Mouse (Mus musculus) MN1 (cell line): ENCODE results near the gene Cps1.

Experiments
- DNase-seq: peaks from one replicate; pipeline ENCODE4 v3.0.0-alpha.2; 2016; ENCODE audit warnings: low spot score

Cps1 gene

DNA sequence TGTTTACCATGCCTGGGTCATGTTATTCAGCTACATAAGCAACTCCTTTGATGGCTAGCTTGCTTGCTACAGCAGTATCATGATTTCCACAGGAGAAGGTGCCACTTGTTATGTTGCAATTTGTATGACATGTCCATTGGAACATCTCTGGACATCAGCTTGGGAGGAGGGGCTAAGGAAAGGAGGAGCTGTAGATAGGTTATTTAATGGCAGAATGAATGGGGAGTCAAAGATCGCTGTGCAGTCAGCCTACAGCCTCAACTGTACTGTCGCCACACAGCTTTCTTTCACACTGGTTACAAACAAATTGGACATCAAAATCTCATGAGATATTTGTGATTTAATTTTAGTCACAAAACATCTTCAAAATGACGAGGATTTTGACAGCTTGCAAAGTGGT is at the start of gene Cps1:
TSS of gene Cps1 (plus strand) at position 230 of the 400 bp plus-strand sequence.
- no peak for DNase-seq

DNA sequence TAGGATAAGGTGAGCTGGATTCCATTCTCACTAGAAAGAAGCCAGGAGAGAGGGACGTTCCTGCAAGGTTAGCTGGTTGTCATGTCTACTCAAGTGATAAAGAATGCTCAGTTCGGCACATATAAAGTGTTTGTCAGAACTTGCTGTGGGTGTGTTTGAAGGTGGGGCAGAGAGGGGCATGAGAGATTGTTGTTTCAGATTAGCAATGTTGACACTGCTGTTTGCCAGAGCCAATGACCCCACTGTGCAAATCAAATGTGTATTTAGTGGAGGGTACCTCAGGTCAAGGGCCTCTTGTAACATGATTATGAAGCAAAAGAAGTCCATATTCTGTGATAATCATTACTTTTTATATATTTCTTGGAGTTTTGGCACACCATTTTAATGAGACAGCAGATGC is 45.1 kb upstream of the Cps1 start:
- no peak for DNase-seq

DNA sequence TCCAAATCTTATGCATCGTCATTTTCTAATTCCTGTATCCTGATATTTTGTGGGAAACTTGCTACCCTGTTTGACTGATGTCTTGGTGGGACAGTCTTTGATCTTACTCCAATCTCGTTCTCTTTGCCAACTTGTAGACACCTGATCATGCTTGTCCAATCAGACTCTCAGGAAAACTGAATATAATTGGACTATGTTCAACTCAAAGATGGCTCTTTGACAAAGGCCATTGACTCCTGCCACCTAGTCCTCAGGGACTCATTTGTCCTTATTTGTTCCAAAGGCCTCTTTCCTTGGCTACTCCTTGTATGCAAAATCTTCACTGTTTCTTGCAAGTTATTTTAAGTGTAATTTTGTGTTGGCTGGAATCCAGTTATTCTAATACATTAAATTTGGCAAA is 44.2 kb upstream of the Cps1 start:
- no peak for DNase-seq

DNA sequence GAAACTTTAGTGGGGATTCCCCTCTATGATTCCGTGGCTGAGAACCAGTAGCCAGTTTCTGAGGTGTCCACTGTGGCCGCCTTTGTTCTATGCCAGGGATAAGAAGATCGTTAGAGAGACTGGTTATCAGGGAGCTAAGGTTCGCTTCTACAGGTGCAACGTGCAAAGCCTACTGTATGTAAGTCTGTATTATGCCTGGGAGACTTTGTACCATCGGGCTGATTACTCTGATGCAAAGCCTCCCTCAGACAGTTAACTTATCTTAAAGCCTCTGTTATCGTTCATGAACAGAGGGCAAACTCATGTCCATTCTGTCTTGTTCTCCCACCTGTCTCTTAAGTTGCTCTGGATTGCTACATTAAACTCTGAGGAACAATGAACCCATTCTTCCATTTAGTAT is 43.7 kb upstream of the Cps1 start:
- DNase-seq, result no peak

DNA sequence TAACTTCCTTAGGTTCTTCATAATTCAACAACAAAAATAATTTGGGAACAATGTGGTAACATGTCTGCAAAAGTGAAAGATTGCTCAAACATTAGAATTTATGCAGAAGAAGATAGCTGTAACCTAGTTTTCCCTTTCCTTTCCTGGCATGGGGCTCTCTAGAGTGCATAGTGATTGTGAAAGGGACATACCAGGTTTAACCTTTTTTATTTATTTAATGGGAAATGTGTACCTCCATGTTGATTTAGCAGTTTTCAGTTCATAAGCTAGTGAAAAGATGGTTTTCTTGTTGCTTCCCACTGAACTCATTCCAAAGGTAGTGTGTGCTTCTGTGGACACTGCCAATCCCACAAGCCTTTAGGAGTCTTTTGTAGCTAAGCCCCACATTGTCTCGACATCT is 30.4 kb upstream of the Cps1 start:
- no peak for DNase-seq

DNA sequence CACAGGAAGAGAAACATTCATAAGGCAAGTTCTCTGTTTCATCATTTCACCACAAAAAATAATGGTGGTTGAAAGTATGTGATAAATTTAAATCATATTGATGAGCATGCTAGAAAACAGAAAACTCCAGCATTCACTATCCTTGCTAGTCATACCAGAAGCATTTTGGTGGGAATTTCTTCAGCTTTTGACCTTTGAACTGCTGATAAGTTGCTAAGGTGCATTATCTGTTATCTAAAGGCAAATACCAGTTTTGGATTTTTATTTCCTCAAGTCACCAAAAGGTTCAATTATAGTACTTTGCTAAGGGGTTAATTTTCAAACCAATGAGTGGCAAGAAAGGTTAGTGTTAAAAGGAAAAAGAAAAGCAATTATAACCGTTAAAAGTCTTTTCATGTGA is 23.6 kb upstream of the Cps1 start:
- DNase-seq, result no peak

DNA sequence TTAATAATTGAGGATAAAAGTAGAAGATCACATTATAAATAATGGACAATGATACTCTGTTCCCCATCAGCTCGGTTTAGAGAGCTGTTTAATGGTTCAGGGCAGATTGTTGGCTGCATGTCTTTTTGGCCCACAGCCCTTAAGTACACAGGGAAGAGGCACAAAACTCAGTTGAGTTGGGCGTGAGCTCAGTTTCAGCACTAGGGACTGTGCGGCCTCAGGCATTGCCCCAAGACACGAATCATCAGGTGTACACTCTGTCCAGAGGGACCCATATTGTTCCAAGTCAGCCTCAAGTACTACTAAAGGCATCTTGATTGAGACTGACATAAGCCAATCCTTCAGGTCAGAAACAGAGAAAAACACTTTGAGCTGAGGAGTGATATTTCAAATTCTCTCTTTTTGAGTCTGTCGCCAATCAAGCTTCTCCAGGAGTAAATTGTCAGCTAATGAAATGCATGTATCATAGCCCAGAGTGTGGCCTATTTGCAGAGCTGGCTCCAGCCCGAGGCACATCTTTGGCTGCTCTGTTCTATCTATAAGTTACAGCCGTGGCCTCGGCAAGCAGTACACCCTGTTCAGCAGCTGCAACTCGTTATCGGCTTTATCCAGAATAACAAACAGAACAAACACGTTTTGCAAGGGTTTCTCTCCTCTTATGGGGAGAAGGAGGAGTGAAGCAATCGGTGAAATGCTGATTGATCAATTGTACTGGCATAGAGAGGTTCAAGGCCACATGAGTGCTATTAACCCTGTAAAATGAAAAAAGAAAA is 19.2 kb upstream of the Cps1 start:
- no peak for DNase-seq

DNA sequence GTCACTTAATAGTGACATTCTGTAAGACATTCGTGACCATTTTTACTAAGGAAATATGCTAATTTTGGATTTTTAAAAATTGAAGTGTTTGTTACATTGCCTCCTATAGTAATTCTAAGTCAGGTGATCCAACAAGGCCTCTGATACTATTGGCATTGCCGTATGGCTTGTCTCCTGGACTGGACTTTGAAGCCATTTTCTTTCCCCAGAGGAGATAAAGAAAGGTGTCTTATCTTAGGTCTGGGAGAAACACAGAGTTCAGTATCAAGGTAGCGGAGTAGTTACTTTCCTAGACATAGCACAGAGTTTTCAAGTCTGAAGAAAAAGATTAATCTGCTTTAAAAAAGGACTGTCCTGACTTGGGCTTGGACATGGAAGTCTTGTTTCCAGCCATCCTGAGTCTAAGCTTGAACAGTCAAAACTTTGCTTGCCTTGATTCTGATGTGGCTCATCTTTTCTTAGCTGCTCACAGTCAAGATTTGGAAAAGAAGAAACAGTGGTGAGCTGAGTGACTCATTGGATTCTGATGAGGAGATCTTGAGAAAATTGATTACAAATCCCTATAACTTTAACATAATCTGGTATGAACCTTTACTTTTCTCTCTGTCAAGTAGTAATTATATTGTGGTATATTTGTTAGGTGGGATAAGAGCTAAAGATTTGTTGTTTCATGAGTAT is 11.1 kb upstream of the Cps1 start:
- no peak for DNase-seq

DNA sequence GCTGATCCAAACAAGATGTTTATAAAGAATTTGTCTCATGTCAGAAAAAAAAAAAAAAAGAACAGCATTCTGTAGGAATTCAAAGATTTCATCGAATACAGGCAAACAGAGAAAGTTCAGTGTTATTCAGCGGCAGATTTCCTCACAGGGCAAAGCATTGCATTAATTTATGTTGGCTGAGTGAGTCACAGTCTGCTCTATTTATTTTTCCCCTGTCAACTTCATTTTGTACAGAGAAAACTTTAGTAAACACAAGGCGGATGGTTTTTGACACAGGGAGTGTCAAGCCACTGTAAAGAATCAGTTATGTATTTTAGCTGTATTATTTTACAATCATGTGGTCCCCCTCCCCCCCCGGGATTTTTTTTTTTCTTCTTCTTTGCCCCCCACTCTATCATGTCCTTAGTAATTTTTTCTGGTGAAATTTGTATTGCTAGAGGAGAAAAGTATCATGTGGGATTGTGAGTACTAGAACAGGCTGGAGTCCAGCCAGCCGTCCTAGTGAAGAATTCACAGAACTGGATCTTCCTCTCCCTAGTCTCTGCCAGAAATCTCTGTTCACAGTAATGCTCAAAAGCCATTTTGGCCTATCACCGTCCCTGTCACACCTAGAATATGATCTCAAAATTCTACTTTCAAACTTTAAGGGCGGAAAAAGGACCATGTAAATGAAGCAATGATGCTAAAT is 9.3 kb upstream of the Cps1 start:
- DNase-seq, result no peak

DNA sequence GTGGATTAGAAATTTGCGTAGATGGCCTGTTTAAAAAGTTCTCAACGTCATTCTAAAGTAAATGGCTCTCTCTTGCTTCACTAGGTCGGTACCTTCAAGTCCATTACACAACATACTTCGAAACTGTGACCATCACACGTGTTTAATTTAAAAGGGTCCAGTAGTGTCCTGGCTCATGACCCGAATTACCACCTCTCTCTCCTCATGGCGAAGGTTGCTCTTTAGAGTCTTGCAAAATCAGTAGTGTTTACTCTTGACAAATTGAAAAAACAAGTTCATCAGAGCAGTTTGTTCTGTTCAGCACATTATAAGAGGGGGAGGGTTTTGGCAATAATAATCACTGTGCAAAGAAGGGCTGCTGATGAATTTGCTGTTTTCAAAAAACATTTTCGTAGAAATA is 6.3 kb upstream of the Cps1 start:
- DNase-seq, result no peak

DNA sequence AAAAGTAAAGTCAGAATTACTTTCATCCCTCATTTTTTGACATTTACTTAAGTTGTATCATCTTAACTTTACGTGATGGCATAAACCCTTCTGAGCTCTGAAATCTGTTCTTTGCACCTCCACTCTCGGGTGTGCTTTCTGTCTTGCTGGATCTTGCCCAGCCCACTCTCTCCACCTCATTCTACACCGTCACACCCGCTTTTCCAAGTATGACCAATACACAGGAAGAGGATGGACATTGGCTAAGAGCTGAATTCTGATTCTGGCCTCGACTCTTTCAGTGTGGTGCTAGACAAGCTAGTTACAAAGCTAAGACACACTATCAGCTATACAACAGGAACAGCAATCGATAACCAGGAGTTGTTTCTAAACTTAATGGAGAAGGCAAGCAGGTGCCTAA is 5.0 kb upstream of the Cps1 start:
- no peak for DNase-seq

DNA sequence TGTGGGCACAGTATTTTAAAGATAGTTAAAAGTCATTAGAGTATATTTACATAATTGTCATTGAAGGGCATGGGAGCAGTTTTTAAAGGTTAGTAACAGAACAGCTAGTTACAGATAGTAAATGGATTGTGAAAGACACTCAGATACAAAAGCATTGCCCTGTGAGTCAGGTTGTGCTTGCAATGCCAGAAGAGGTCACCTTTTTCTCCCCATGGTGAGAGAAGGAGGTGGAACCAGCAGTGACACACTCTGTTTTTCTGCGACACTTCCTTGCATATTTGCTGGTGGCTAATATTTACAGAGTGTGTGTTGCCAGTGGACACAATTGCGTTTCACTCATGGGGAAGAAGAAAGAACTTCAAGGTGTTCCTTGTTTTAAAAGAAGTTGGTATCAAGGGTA is 2.6 kb downstream of the Cps1 start:
- no peak for DNase-seq

DNA sequence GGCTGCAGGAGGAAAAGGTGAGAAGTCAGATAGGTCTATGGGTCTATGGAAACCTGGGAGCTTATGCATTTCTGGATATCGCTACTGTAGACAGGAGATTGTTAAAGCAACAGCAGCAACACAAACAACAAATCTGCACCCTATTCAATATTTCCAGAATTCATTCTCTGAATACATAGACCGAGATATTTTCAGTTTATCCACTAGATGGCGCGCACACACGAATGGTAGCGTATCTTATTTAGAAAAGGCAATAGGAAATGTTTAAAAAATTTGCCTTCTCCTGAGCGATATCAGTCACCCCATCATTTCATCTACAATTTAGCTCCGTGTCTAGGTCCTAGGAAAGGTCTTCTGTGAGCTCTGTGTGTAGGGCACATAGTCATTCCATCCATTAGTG is 21.1 kb downstream of the Cps1 start:
- DNase-seq, result peak; percentile 20

DNA sequence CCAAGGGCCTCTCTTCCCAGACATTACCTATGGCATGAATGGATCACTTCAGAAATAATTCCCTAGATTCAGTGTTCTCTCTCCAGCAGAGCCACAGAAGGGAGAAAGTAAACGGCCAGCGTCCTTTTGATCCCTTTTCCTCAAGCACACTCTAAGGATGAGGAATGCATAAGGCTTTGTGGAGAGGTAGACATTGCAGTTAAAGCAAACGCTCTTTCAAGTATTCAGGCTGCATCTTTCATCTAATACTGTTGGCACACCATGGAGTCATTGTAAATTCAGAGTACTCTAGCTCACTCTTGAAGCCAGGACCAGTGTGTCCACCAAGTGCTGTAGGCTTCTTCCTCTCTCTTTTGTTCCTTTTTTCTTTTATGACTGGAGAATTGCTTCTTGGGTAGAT is 28.4 kb downstream of the Cps1 start:
- DNase-seq, result no peak

DNA sequence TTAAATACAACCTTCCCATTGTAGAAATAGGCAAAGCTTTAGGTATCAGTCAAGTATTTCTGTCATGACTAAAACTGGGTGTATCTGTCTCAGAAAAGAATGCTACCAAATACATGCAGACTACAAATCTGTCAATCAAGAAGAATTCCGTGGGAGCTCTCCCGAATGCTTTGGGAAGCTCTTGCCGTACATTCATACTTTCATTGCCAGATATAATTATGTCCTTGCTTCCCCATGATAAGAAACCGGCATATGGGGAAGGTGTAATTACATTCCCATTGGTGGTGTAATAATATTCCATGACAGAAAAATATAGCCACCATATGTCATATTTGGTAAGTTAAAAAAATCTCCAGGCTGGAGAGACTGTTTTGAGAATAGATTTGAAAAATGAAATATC is 44.5 kb downstream of the Cps1 start:
- DNase-seq, result no peak

DNA sequence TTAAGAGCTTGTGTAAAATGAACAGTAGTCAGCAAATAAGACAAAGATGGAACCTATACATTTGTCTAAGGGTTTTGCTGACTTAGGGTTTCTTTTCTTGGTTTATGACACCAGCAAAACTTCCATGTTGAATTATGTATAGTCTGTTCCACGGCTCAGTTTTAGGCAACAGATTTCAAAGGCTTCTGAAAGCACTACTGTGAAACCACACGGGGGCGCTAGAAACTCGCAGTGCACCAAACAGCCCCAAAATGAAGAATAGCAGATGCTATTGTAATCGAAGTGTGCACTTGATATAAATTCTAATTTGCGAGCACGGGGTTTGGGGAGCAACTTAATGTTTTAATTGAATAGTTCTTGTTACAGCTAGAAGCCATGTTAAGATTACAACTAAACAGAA is 58.3 kb downstream of the Cps1 start:
- peak; percentile 17 for DNase-seq

DNA sequence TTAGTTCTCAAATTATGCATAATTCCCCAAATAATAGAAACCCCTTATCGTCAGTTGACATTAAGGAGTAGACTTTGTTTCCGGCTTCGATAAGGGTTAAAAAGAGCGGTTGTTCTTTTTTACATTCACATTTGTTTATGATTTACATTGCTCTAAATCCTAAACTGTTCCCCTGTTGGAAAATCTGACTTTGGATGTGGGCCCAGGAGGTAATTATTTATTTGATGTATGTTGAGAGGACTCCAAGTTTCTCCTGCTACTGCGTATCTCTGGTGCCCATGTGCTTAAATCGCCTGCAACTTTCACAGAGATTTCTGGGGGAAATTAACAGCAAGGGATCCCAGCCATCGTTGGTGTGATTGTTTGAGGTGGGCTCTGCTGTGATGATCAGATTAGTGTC is 59.4 kb downstream of the Cps1 start:
- no peak for DNase-seq

DNA sequence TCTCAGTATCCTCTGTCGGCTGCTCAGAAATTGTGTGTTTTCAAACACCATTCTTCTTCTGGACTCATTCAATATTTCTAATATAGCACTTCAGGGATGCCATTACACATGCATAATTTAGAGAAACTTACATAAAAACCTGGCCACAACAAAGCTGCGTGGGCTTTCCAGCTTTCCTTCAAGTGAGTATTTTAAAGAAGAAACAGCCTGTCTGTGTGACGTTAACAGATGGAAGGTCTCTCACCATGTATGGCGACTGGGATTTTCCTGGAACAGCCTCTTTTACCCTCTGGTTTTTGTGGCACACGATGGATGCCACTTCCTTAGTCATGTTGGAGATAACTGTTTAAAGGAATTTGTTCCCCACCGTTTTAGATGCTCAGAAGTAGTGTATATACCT is 60.7 kb downstream of the Cps1 start:
- DNase-seq, result no peak

DNA sequence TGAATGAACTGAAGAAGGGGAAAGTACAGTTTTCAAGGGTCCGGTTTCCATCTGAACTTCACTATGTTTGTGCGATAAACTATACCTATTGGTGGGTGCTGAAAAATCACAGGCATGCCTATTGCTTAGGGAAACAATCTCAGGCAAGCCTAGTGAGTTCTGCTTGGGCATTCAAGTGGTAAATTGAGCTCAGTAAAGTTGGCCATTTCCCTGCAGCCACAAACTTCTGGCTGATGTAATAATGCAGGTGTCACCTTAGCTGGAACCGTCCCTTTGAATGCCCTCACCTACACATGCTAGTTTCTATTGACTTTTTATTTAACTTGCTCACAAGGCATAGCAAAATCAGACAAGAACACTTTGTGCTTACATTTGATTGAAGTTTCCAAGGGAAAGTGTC is 61.3 kb downstream of the Cps1 start:
- DNase-seq, result no peak

DNA sequence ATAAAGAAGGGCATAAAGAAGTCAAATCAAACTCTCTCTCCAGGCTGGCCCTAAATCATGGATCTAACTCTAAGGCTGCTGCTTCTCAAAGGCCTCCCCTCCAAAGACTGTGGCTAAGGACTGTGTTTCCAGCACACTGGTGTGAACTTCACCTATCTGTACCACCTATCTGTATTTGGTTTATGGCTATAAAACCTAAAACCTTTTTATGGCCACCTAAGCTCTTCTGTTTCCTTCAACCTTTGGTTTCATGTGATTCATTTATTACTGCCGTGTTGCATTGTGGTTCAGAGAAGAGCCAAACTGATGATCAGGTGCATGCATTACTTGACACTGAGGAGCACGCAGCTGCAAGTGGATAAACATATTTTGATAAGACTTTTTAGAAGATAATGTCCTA is 74.5 kb downstream of the Cps1 start:
- no peak for DNase-seq

DNA sequence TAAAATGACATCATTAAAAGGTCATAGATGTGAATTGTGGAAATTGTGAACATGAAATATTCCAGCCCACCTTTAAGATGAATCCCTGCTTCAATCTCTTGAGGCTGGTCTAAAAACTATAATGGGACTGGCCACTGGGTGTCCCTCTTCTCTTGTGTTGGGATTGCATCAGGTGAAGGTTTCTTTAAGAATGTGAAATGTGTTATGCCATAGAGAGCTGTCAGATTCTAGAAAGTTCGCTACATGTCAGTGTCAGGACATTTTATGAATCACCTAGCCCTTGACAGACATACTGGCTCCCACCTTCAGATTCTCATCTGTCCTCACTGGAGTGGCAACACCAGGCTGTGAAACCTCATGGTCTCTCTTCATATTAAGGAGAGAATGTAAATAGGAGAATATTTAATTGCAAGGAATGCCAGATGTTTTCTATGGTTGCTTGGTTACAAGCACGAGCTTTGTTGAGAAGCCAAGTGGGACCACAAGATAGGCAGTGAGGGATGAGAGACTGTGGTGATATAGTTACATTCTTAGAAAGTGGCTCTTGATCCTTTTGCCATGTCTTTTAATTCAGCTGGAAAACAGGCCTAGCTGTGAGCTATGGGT is 95.6 kb downstream of the Cps1 start:
- no peak for DNase-seq

DNA sequence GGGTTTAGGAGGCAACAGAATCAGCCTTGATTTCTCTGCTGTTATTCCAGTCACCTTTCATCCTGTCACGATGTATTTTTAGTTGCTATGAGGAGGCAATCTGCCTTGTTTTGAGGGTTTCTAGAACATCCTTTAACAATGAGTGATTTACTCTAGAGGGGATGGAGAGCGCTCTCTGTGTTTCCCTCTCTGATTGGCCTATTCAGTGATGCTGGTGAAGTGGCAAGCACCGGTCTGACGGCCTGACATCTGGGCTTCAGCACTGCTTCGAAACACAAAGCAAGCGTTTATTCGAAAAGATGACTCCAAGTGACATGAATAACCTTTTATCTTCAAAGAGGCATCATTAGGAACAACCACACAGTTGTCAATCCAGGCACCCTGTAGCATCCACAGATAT is 100.8 kb downstream of the Cps1 start:
- no peak for DNase-seq

DNA sequence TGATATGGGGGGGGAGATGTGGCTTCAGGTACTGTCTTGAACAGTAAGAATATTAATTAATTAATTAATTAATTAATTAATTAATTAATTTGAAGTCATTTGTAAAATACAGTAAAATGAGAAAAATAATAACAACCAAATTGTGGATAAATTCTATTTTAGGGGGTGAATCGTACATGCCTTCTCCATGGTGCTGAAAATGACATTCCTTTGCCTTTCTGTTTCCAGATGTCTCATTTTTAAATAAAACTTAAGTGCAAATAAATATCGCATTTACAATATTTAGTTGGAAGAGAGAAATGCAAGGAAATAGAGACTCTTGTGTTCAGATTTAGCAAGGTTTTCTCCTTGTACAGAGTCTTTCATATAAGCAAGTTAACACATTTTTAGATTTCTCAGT is 112.0 kb downstream of the Cps1 start:
- no peak for DNase-seq
